In genomic region chr12:73909013-73909575, GRCm38 (mm10) we compare ENCODE assay signal across 8 mouse cellular contexts. TPM values are rescaled to one million over a fixed set of nuclear protein-coding genes. Genes with fewer than 3 reads are reported as not detected.
A peak's percentile ranks its signal among the peaks of the same experiment; 100 is the strongest.
DNase-seq lines count a peak whose midpoint lies in the region; ATAC-seq lines count a peak whose summit lies in the region.
"Had no signal": no experiment of that assay in that cellular context is flagged by ENCODE, and none has a peak within 500 bp of the region (broad histone marks: within the 10 kb centered on the region; RNA-seq: fewer than 3 reads in every experiment).

No protein-coding gene starts in this region.

- H3K9me3 ChIP-seq in neural tube, embryonic 11.5 days (ENCODE audit: control insufficient read depth, low read length) = no peaks in the 10 kb centered on the region
- no peaks in the 10 kb centered on the region for H3K9me3 ChIP-seq in embryonic facial prominence, embryonic 11.5 days (replicated peaks; ENCODE audit: control insufficient read depth, low read length)
- no peaks in the 10 kb centered on the region for H3K9me3 ChIP-seq in intestine, embryonic 16.5 days (ENCODE audit: control insufficient read depth, low read length)

- H3K27ac ChIP-seq in neural tube, embryonic 11.5 days (ENCODE audit: low read depth, low read length) = no peak overlapping the region
- H3K27ac ChIP-seq in embryonic facial prominence, embryonic 11.5 days (replicated peaks; ENCODE audit: low read depth, low read length) = no peak overlapping the region
- H3K27ac ChIP-seq in intestine, embryonic 16.5 days (ENCODE audit: low read length) = no peak overlapping the region

- WGBS in neural tube, embryonic 11.5 days = 8% methylated on average over 6 of the region's 6 CpGs
- 5% methylated on average over 6 of the region's 6 CpGs for WGBS in embryonic facial prominence, embryonic 11.5 days
- WGBS in intestine, embryonic 16.5 days = 2% methylated on average over 6 of the region's 6 CpGs

- no peaks in the 10 kb centered on the region for H3K27me3 ChIP-seq in neural tube, embryonic 11.5 days (ENCODE audit: control insufficient read depth, insufficient read depth, low read length)
- H3K27me3 ChIP-seq in embryonic facial prominence, embryonic 11.5 days (ENCODE audit: control insufficient read depth, insufficient read depth, low read length) = no peaks in the 10 kb centered on the region
- H3K27me3 ChIP-seq in intestine, embryonic 16.5 days (replicated peaks; ENCODE audit: control insufficient read depth, insufficient read depth, low read length) = no peaks in the 10 kb centered on the region

- peak overlapping the region; percentile 99 for H3K9ac ChIP-seq in neural tube, embryonic 11.5 days (ENCODE audit: low read length)
- H3K9ac ChIP-seq in embryonic facial prominence, embryonic 11.5 days (replicated peaks; ENCODE audit: low read length) = peak overlapping the region; percentile 99
- H3K9ac ChIP-seq in intestine, embryonic 16.5 days (ENCODE audit: low read depth, low read length) = peak overlapping the region; percentile 100

- no peak for ATAC-seq in neural tube, embryonic 11.5 days (ENCODE audit: insufficient read depth, low FRiP score, low TSS enrichment)
- no peak for ATAC-seq in embryonic facial prominence, embryonic 11.5 days (replicated peaks; ENCODE audit: insufficient number of reproducible peaks, low FRiP score, low TSS enrichment, low read depth)
- ATAC-seq in intestine, embryonic 16.5 days = no peak

- no peaks in the 10 kb centered on the region for H3K36me3 ChIP-seq in neural tube, embryonic 11.5 days (ENCODE audit: control insufficient read depth, insufficient read depth, low read length)
- H3K36me3 ChIP-seq in embryonic facial prominence, embryonic 11.5 days (replicated peaks; ENCODE audit: control insufficient read depth, insufficient read depth, low read depth, low read length) = no peaks in the 10 kb centered on the region
- H3K36me3 ChIP-seq in intestine, embryonic 16.5 days (ENCODE audit: control insufficient read depth, insufficient read depth, low read length) = no peaks in the 10 kb centered on the region

- peak overlapping the region; percentile 65 for H3K4me2 ChIP-seq in neural tube, embryonic 11.5 days (ENCODE audit: low read depth)
- H3K4me2 ChIP-seq in embryonic facial prominence, embryonic 11.5 days (ENCODE audit: low read depth, low read length) = peak overlapping the region; percentile 46
- H3K4me2 ChIP-seq in intestine, embryonic 16.5 days (ENCODE audit: low read depth, low read length) = peak overlapping the region; percentile 61

- no peak for DNase-seq in neural tube, embryonic 11.5 days (ENCODE audit: low spot score)
- DNase-seq in neural tube, embryonic 10.5 days (ENCODE audit: extremely low spot score, low spot score) = no peak
- peak; percentile 16 for DNase-seq in embryonic facial prominence, embryonic 11.5 days (ENCODE audit: low spot score)
- peak; percentile 38 for DNase-seq in retina, embryonic 14.5 days (ENCODE audit: low spot score)
- no peak for DNase-seq in gastrocnemius, postnatal 10 days
- no peak for DNase-seq in layer of hippocampus, adult 8-10 months (ENCODE audit: low spot score in 2 of 2)

- H3K4me3 ChIP-seq in neural tube, embryonic 11.5 days (ENCODE audit: low read depth, low read length) = peak overlapping the region; percentile 81
- peak overlapping the region; percentile 95 for H3K4me3 ChIP-seq in embryonic facial prominence, embryonic 11.5 days (ENCODE audit: low read depth, low read length)
- H3K4me3 ChIP-seq in intestine, embryonic 16.5 days (ENCODE audit: low read length) = peak overlapping the region; percentile 99

- peaks cover 5% of the 10 kb centered on the region; the same call in 1 of the 2 replicates for H3K4me1 ChIP-seq in neural tube, embryonic 11.5 days (ENCODE audit: control insufficient read depth, insufficient read depth, low read length)
- H3K4me1 ChIP-seq in embryonic facial prominence, embryonic 11.5 days (ENCODE audit: control insufficient read depth, insufficient read depth, low read length) = no peaks in the 10 kb centered on the region
- peaks cover 13% of the 10 kb centered on the region; the same call in 1 of the 2 replicates for H3K4me1 ChIP-seq in intestine, embryonic 16.5 days (ENCODE audit: control insufficient read depth, insufficient read depth, low read length)

RNA-seq across cellular contexts. Expression of gene Hif1a, which starts 7.9 kb away (rescaled TPM):
- 126 and 130 TPM in 2 replicates for polyA plus RNA-seq in neural tube, embryonic 11.5 days (2014; fragmentation: Nextera tagmentation; extraction: Ambion mirVana)
- polyA plus RNA-seq in embryonic facial prominence, embryonic 11.5 days (2014; fragmentation: Nextera tagmentation; extraction: Ambion mirVana) = 139 and 149 TPM in 2 replicates
- polyA plus RNA-seq in intestine, embryonic 16.5 days (2015; fragmentation: Nextera tagmentation; extraction: Ambion mirVana) = 37.5 and 43.5 TPM in 2 replicates
- 10 to 100 TPM; 29.7 to 36.4 TPM for total RNA-seq in gastrocnemius, postnatal 10 days (2021)
- 10 to 100 TPM; 52.6 to 76.4 (median 64.2) TPM for total RNA-seq in layer of hippocampus, adult 8-10 months (2022)

RNA-seq across cellular contexts. Expression of gene Gm49321, which starts 28.4 kb away (rescaled TPM):
- polyA plus RNA-seq in neural tube, embryonic 11.5 days (2014; fragmentation: Nextera tagmentation; extraction: Ambion mirVana) = 13.0 and 18.3 TPM in 2 replicates
- polyA plus RNA-seq in embryonic facial prominence, embryonic 11.5 days (2014; fragmentation: Nextera tagmentation; extraction: Ambion mirVana) = 14.8 and 15.0 TPM in 2 replicates
- polyA plus RNA-seq in intestine, embryonic 16.5 days (2015; fragmentation: Nextera tagmentation; extraction: Ambion mirVana) = 8.1 and 11.4 TPM in 2 replicates
- 1 to 10 TPM; 1.3 to 3.4 TPM for total RNA-seq in gastrocnemius, postnatal 10 days (2021)
- 10 to 100 TPM in 3 of 4 experiments, 1 to 10 TPM in 1; 9.9 to 19.8 (median 12.8) TPM for total RNA-seq in layer of hippocampus, adult 8-10 months (2022)
- polyA plus RNA-seq: large intestine, adult 2 months had no signal

RNA-seq across cellular contexts. Expression of gene Snapc1, which starts 55.2 kb away (rescaled TPM):
- polyA plus RNA-seq in neural tube, embryonic 11.5 days (2014; fragmentation: Nextera tagmentation; extraction: Ambion mirVana) = 24.6 and 29.9 TPM in 2 replicates
- polyA plus RNA-seq in embryonic facial prominence, embryonic 11.5 days (2014; fragmentation: Nextera tagmentation; extraction: Ambion mirVana) = 20.5 and 23.8 TPM in 2 replicates
- polyA plus RNA-seq in intestine, embryonic 16.5 days (2015; fragmentation: Nextera tagmentation; extraction: Ambion mirVana) = 14.6 and 14.7 TPM in 2 replicates
- 1 to 10 TPM; 5.3 to 8.2 TPM for total RNA-seq in gastrocnemius, postnatal 10 days (2021)
- total RNA-seq in layer of hippocampus, adult 8-10 months (2022) = 10 to 100 TPM; 34.8 to 46.9 (median 37.7) TPM

Comparison
In these comparisons a context has a peak if more than half of its experiments do, and no peak if none do; other contexts are left out.
1. DNase-seq: peak in embryonic facial prominence, embryonic 11.5 days (single experiment) and retina, embryonic 14.5 days (single experiment); none in neural tube, embryonic 11.5 days (single experiment), neural tube, embryonic 10.5 days (single experiment), gastrocnemius, postnatal 10 days (single experiment) and layer of hippocampus, adult 8-10 months (0 of 2).
2. Peak in every context shown above with its lines, with median percentiles within 50 percentile points of each other: H3K4me2 ChIP-seq, H3K4me3 ChIP-seq and H3K9ac ChIP-seq.